Mouse (Mus musculus) limb, embryonic 15.5 days (tissue): ENCODE results near the gene Themis2. TPM values are rescaled to one million over a fixed set of nuclear protein-coding genes. Genes with fewer than 3 reads are reported as not detected.
"Not testable (repeated sequence)": the region's sequence is repeated elsewhere in the genome, so short reads cannot be mapped to it uniquely, and the experiment has no call there.

Experiments
- ATAC-seq: fragments of 200-750 bp; cut with Nextera tagmentation; 2 replicates; pipeline ENCODE4 v1.8.0; 2017; ENCODE audit warnings: low read depth, moderate TSS enrichment; ENCODE audit not compliant: insufficient number of reproducible peaks, low FRiP score, low TSS enrichment
- H3K27ac ChIP-seq: fragments of 300-500 bp; sonication (generic); 2 replicates; pipeline ENCODE4 v1.5.1; 2015; ENCODE audit warnings: moderate library complexity, mild to moderate bottlenecking, inconsistent platforms
- H3K27me3 ChIP-seq: fragments of 300-500 bp; sonication (generic); 2 replicates; pipeline ENCODE4 v1.6.1; 2015; ENCODE audit warnings: inconsistent platforms
- H3K36me3 ChIP-seq: fragments of 300-500 bp; sonication (generic); 2 replicates; pipeline ENCODE4 v1.6.1; 2015; ENCODE audit warnings: inconsistent platforms
- H3K4me1 ChIP-seq: fragments of 300-500 bp; sonication (generic); 2 replicates; pipeline ENCODE4 v1.6.1; 2015; ENCODE audit warnings: inconsistent platforms
- H3K4me2 ChIP-seq: fragments of 300-500 bp; sonication (generic); 2 replicates; pipeline ENCODE4 v1.6.1; 2015; ENCODE audit warnings: mild to moderate bottlenecking, inconsistent platforms
- H3K4me3 ChIP-seq: fragments of 300-500 bp; sonication (generic); 2 replicates; pipeline ENCODE4 v1.5.1; 2015; ENCODE audit warnings: mild to moderate bottlenecking, inconsistent platforms
- H3K9ac ChIP-seq: fragments of 300-500 bp; sonication (generic); 2 replicates; pipeline ENCODE4 v1.6.1; 2015; ENCODE audit warnings: inconsistent platforms
- H3K9me3 ChIP-seq: fragments of 300-500 bp; sonication (generic); 2 replicates; pipeline ENCODE4 v1.6.1; 2016; ENCODE audit warnings: inconsistent platforms
- WGBS: fragments of 180-500 bp; shearing (Covaris S2); methylation state at CpG from one replicate; pipeline ENCODE4 v1.1.7; 2015; 5-methylcytosine and 5-hydroxymethylcytosine counted together
- polyA plus RNA-seq: library from polyadenylated mRNA; unstranded; fragments of >200 nt; fragmentation: Nextera tagmentation; extraction: Ambion mirVana; gene quantifications from 2 replicates; pipeline ENCODE4 v1.2.1, GENCODE M21; 2015

The Themis2 gene
- polyA plus RNA-seq, 1 experiment from 2014 or later: 1.3 TPM

GRCm38 (mm10) chr4:132743992-132744911 is 51.9 kb downstream of the Themis2 start:
- 81% methylated on average over 11 of the region's 11 CpGs for WGBS
- H3K4me2 ChIP-seq: no peak overlapping the region

DNA sequence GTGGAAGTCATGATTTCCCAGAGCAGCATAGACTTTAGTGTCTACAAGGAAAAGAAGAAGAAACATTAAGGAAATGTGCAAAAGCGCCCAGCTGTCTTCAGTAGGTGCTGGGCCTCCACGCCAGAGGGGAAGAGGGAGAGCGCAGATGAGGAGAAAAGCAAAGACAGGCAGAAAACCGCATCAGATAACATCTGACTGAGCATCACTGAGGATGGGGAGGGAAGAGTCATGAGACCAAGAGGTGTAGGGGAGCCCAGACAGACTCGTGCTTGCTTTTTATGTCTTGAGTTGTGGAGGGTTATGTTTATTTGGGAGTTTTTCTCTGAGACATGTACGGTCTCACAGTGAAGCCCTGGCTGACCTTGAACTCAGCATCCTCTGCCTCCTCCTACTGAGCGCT is 54.7 kb downstream of the Themis2 start:
- Histone ChIP-seq H3K9me3 (no peaks in the 10 kb centered on the region), H3K36me3 (no peaks in the 10 kb centered on the region), H3K9ac (no peak overlapping the region), H3K27ac (no peak overlapping the region), H3K27me3 (no peaks in the 10 kb centered on the region), H3K4me2 (no peak overlapping the region), H3K4me3 (no peak overlapping the region), H3K4me1 (no peaks in the 10 kb centered on the region)
- ATAC-seq: no peak
- 88% methylated on average over 7 of the region's 7 CpGs for WGBS

More at GRCm38 (mm10) chr4:132743992-132744911, 51.9 kb downstream of the Themis2 start:
- Histone ChIP-seq H3K27ac (no peak overlapping the region), H3K27me3 (no peaks in the 10 kb centered on the region), H3K9ac (no peak overlapping the region), H3K4me1 (no peaks in the 10 kb centered on the region), H3K9me3 (no peaks in the 10 kb centered on the region), H3K4me3 (no peak overlapping the region), H3K36me3 (no peaks in the 10 kb centered on the region)
- no peak for ATAC-seq

GRCm38 (mm10) chr4:132737154-132737553 is 59.0 kb downstream of the Themis2 start:
- not testable (repeated sequence) for H3K9ac ChIP-seq, H3K27ac ChIP-seq, H3K36me3 ChIP-seq, ATAC-seq, H3K27me3 ChIP-seq, H3K4me3 ChIP-seq, H3K9me3 ChIP-seq, H3K4me2 ChIP-seq, H3K4me1 ChIP-seq
- WGBS: 90% methylated on average over 9 of the region's 9 CpGs

GRCm38 (mm10) chr4:132735894-132736293 is 60.3 kb downstream of the Themis2 start:
- no peak overlapping the region for H3K4me2 ChIP-seq
- H3K9me3 ChIP-seq: no peaks in the 10 kb centered on the region
- 50% methylated on average over 3 of the region's 3 CpGs for WGBS
- no peak for ATAC-seq
- H3K27ac ChIP-seq: no peak overlapping the region
- no peak overlapping the region for H3K9ac ChIP-seq
- peaks cover 13% of the 10 kb centered on the region; the same call in 1 of the 2 replicates for H3K4me1 ChIP-seq
- no peaks in the 10 kb centered on the region for H3K36me3 ChIP-seq
- no peak overlapping the region for H3K4me3 ChIP-seq
- H3K27me3 ChIP-seq: no peaks in the 10 kb centered on the region

DNA sequence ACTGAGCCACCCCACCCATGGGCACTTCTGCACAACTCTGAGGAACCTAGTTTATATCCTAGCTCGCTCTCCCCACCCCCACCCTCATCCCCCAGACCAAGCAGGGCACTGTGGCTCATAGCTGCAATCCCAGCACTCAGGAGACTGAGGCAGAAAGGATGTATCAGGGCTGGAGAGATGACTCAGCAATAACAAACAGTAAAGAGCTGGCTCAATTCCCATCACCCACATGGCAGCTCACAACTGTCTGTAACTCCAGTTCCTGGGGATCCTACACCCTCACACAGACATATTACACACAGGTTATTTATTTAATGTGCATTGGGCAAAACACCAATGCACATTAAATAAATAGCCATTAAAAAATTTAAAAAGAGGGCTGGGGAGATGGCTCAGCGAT is 60.8 kb downstream of the Themis2 start:
- no peak for ATAC-seq
- 70% methylated on average over 2 of the region's 2 CpGs for WGBS
- no peak overlapping the region for H3K9ac ChIP-seq
- H3K4me3 ChIP-seq: no peak overlapping the region
- no peak overlapping the region for H3K27ac ChIP-seq
- H3K36me3 ChIP-seq: no peaks in the 10 kb centered on the region
- no peak overlapping the region for H3K4me2 ChIP-seq
- H3K27me3 ChIP-seq: no peaks in the 10 kb centered on the region
- H3K4me1 ChIP-seq: peaks cover 13% of the 10 kb centered on the region; the same call in 1 of the 2 replicates
- no peaks in the 10 kb centered on the region for H3K9me3 ChIP-seq

GRCm38 (mm10) chr4:132734766-132735165 is 61.4 kb downstream of the Themis2 start:
- no peak overlapping the region for H3K27ac ChIP-seq
- 87% methylated on average over 2 of the region's 2 CpGs for WGBS
- H3K4me1 ChIP-seq: peaks cover 13% of the 10 kb centered on the region; the same call in 1 of the 2 replicates
- no peaks in the 10 kb centered on the region for H3K27me3 ChIP-seq
- no peak overlapping the region for H3K4me2 ChIP-seq
- no peak overlapping the region for H3K4me3 ChIP-seq
- no peak for ATAC-seq
- no peak overlapping the region for H3K9ac ChIP-seq
- H3K36me3 ChIP-seq: no peaks in the 10 kb centered on the region
- H3K9me3 ChIP-seq: no peaks in the 10 kb centered on the region

- no peak overlapping the region for H3K27ac ChIP-seq
- no peaks in the 10 kb centered on the region for H3K27me3 ChIP-seq
- no peak overlapping the region for H3K4me2 ChIP-seq
- H3K4me1 ChIP-seq: peaks cover 13% of the 10 kb centered on the region; the same call in 1 of the 2 replicates
- H3K36me3 ChIP-seq: peaks cover under 1% of the 10 kb centered on the region; the same call in 1 of the 2 replicates
- H3K4me3 ChIP-seq: no peak overlapping the region
- H3K9me3 ChIP-seq: no peaks in the 10 kb centered on the region
- no peak for ATAC-seq
- H3K9ac ChIP-seq: no peak overlapping the region
- WGBS: 91% methylated on average over 25 of the region's 25 CpGs
Observed at GRCm38 (mm10) chr4:132733071-132733770, 63.0 kb downstream of the Themis2 start.

GRCm38 (mm10) chr4:132732148-132732684 is 64.0 kb downstream of the Themis2 start, which contains the start of gene Xkr8:
TSS of gene Xkr8 (minus strand) at chr4:132732546.
- peak; percentile 93 for ATAC-seq
- Histone ChIP-seq H3K4me2 (peak within 1 kb of the TSS; percentile 81), H3K27ac (no peak within 1 kb of the TSS), H3K27me3 (no peaks in the 10 kb centered on the region), H3K9ac (peak within 1 kb of the TSS; percentile 41), H3K9me3 (no peaks in the 10 kb centered on the region), H3K36me3 (peaks cover 10% of the 10 kb centered on the region), H3K4me3 (peak within 1 kb of the TSS; percentile 63), H3K4me1 (peaks cover 13% of the 10 kb centered on the region; the same call in 1 of the 2 replicates)
- WGBS: 2% methylated on average over 33 of the region's 34 CpGs

Other genes starting within 250 kb of the Themis2 start
- gene Ptafr, start 232.3 kb downstream of the Themis2 start, polyA plus RNA-seq: 1.1 and 1.4 TPM in 2 replicates
- 25.2 and 25.5 TPM in 2 replicates for gene Eya3, start 157.4 kb downstream of the Themis2 start, polyA plus RNA-seq
- gene Xkr8, start 63.8 kb downstream of the Themis2 start, polyA plus RNA-seq: 6.0 and 7.2 TPM in 2 replicates
- 7.8 and 7.9 TPM in 2 replicates for gene Smpdl3b, start 39.1 kb downstream of the Themis2 start, polyA plus RNA-seq
- 97.9 and 105 TPM in 2 replicates for gene Rpa2, start 28.1 kb downstream of the Themis2 start, polyA plus RNA-seq
- gene Ppp1r8, start 46.8 kb upstream of the Themis2 start, polyA plus RNA-seq: 40.2 and 51.9 TPM in 2 replicates
- gene Stx12, start 88.1 kb upstream of the Themis2 start, polyA plus RNA-seq: 61.6 and 63.4 TPM in 2 replicates
- gene Fam76a, start 126.2 kb upstream of the Themis2 start, polyA plus RNA-seq: 43.9 and 47.4 TPM in 2 replicates
- 0.36 and 0.41 TPM in 2 replicates for gene Fgr, start 177.7 kb upstream of the Themis2 start, polyA plus RNA-seq
- 10.7 and 13.2 TPM in 2 replicates for gene Ahdc1, start 214.9 kb upstream of the Themis2 start, polyA plus RNA-seq